Mouse (Mus musculus): ENCODE results near the gene Nat8f5.

DNA sequence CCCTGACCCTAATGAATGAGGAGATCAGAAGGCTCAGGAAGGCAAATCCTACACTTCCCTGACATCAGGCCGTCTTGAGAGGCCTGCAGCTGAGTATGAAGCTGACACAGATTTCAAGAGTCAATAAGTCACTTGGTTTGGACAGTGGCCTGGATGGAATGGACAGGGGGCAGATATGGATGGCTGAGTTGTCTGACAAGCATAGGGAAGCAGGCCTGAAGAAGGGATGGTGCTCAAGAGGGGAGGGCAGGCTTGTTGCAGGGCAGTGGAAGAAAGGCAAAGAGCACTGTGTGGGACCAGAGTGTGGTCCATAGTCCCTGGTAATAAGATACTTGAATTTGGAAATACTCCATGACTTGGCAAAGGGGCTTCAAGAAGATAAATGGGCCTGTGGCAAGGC, 8.7 kb upstream of the Nat8f5 start:
- TF ChIP-seq CTCF (IDR thresholded peaks at IDR 0.05; ENCODE audit: insufficient read depth, low read depth, low read length) (no peak), POLR2A (IDR thresholded peaks at IDR 0.05; ENCODE audit: insufficient read depth, low read depth, low read length) (no peak)
